Mouse (Mus musculus) hindbrain, embryonic 11.5 days (tissue): Measurements from ENCODE around the gene Ep400. TPM values are rescaled to one million over a fixed set of nuclear protein-coding genes. Genes with fewer than 3 reads are reported as not detected.
A peak's percentile ranks its signal among the peaks of the same experiment; 100 is the strongest.

ENCODE experiments used
- ATAC-seq: fragments of 200-750 bp; cut with Nextera tagmentation; 2 replicates; pipeline ENCODE4 v1.8.0; 2017; ENCODE audit warnings: mild to moderate bottlenecking, moderate TSS enrichment, moderate library complexity; ENCODE audit not compliant: low FRiP score
- DNase-seq: peaks from one replicate; pipeline ENCODE4 v3.0.0-alpha.2; 2015; ENCODE audit warnings: low spot score
- H3K27ac ChIP-seq: fragments of 300-500 bp; sonication (generic); 2 replicates; pipeline ENCODE4 v1.5.1; 2014; ENCODE audit warnings: mild to moderate bottlenecking, low read depth, low read length
- H3K27me3 ChIP-seq: fragments of 300-500 bp; sonication (generic); 2 replicates; pipeline ENCODE4 v1.6.1; 2014; ENCODE audit warnings: mild to moderate bottlenecking, low read length, moderate library complexity, mixed read lengths; ENCODE audit not compliant: control insufficient read depth, insufficient read depth
- H3K36me3 ChIP-seq: fragments of 300-500 bp; sonication (generic); 2 replicates; pipeline ENCODE4 v1.6.1; 2014; ENCODE audit warnings: mild to moderate bottlenecking, low read length, moderate library complexity, mixed read lengths; ENCODE audit not compliant: control insufficient read depth, insufficient read depth
- H3K4me1 ChIP-seq: fragments of 300-500 bp; sonication (generic); replicated peaks from 2 replicates; pipeline ENCODE4 v1.6.1; 2014; ENCODE audit warnings: low read length, mixed read lengths; ENCODE audit not compliant: control insufficient read depth, insufficient read depth
- H3K4me2 ChIP-seq: fragments of 300-500 bp; sonication (generic); replicated peaks from 2 replicates; pipeline ENCODE4 v1.6.1; 2014; ENCODE audit warnings: mild to moderate bottlenecking, low read depth, low read length
- H3K4me3 ChIP-seq: fragments of 300-500 bp; sonication (generic); 2 replicates; pipeline ENCODE4 v1.5.1; 2014; ENCODE audit warnings: low read depth, low read length
- H3K9ac ChIP-seq: fragments of 300-500 bp; sonication (generic); 2 replicates; pipeline ENCODE4 v1.6.1; 2014; ENCODE audit warnings: low read depth, low read length
- H3K9me3 ChIP-seq: fragments of 300-500 bp; sonication (generic); 2 replicates; pipeline ENCODE4 v1.6.1; 2016; ENCODE audit warnings: low read length; ENCODE audit not compliant: control insufficient read depth
- WGBS: fragments of 180-500 bp; shearing (Covaris S2); extraction: QIAGEN DNeasy Blood & Tissue Kit; methylation state at CpG from one replicate; pipeline ENCODE4 v1.1.7; 2014; 5-methylcytosine and 5-hydroxymethylcytosine counted together
- polyA plus RNA-seq: library from polyadenylated mRNA; unstranded; fragments of >200 nt; fragmentation: Nextera tagmentation; extraction: Ambion mirVana; gene quantifications from 2 replicates; pipeline ENCODE4 v1.2.1, GENCODE M21; 2014

Gene Ep400
- 42.1 and 49.7 TPM in 2 replicates for polyA plus RNA-seq

GRCm38 (mm10) chr5:110770448-110771158 lies at the start of gene Ep400:
TSS of gene Ep400 (minus strand) at chr5:110770717.
- peaks cover 6% of the 10 kb centered on the region for H3K36me3 ChIP-seq
- no peaks in the 10 kb centered on the region for H3K27me3 ChIP-seq
- peak; percentile 98 for ATAC-seq
- peak within 1 kb of the TSS; percentile 94 for H3K27ac ChIP-seq
- peak within 1 kb of the TSS; percentile 92 for H3K9ac ChIP-seq
- no peaks in the 10 kb centered on the region for H3K9me3 ChIP-seq
- peak; percentile 99 for DNase-seq
- H3K4me3 ChIP-seq: peak within 1 kb of the TSS; percentile 94
- H3K4me2 ChIP-seq: peak within 1 kb of the TSS; percentile 44
- H3K4me1 ChIP-seq: peaks cover 6% of the 10 kb centered on the region; the same call in 1 of the 2 replicates
- under 1% methylated on average over 83 of the region's 83 CpGs for WGBS

GRCm38 (mm10) chr5:110809667-110810325 lies 39.3 kb upstream of the Ep400 start, which contains the start of gene Ulk1:
TSS of gene Ulk1 (minus strand) at chr5:110810097.
- Histone ChIP-seq H3K27me3 (no peaks in the 10 kb centered on the region), H3K27ac (peak within 1 kb of the TSS; percentile 76), H3K9me3 (no peaks in the 10 kb centered on the region), H3K4me2 (peak within 1 kb of the TSS; percentile 97), H3K4me3 (peak within 1 kb of the TSS; percentile 85), H3K4me1 (peaks cover 6% of the 10 kb centered on the region; the same call in 1 of the 2 replicates), H3K9ac (peak within 1 kb of the TSS; percentile 94), H3K36me3 (no peaks in the 10 kb centered on the region)
- under 1% methylated on average over 60 of the region's 80 CpGs for WGBS
- ATAC-seq: peak; percentile 94
- DNase-seq: peak; percentile 99

- Histone ChIP-seq H3K27me3 (no peaks in the 10 kb centered on the region), H3K4me2 (peak overlapping the region; percentile 97), H3K9me3 (no peaks in the 10 kb centered on the region), H3K36me3 (no peaks in the 10 kb centered on the region), H3K27ac (peak overlapping the region; percentile 76; the same call in 1 of the 2 replicates), H3K4me1 (peaks cover 6% of the 10 kb centered on the region; the same call in 1 of the 2 replicates), H3K9ac (peak overlapping the region; percentile 94), H3K4me3 (peak overlapping the region; percentile 85)
- ATAC-seq (no peak; the same call in 1 of the 2 replicates), DNase-seq (peak; percentile 54)
- WGBS: 2% methylated on average over 25 of the region's 27 CpGs
Observed at GRCm38 (mm10) chr5:110808821-110809666, 38.5 kb upstream of the Ep400 start.

DNA sequence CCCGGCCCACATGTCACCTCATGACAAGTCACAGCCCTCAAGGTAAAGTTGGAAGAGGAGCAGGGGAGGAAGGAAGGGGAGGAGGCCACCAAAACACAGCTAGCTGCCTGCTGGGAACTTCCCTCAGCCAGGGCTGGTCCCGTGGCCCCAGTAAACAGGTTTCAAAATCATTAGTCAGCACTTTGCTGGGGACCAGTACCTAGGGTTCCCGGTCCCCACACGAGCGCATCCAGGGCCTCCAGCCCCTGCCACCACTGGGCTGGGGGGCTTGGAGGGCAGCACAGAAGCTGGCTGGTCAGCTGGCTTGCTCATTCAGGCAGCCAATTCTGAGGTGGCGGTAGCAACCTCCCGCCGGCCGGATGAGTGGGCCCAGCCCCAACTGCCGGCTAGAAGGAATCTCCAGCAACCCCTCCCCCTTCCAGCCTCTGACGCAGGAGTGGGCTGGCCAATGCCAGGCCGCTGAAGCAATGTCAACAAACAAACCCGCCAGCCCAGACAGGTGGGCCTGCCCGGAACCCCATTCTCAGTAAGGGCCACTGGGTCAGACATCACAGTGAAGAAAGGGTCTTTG lies 37.6 kb upstream of the Ep400 start:
- H3K9ac ChIP-seq: peak overlapping the region; percentile 52
- DNase-seq (peak; percentile 85), ATAC-seq (peak; percentile 56)
- no peaks in the 10 kb centered on the region for H3K36me3 ChIP-seq
- peak overlapping the region; percentile 85 for H3K4me3 ChIP-seq
- H3K9me3 ChIP-seq: no peaks in the 10 kb centered on the region
- no peaks in the 10 kb centered on the region for H3K27me3 ChIP-seq
- H3K4me1 ChIP-seq: peaks cover 6% of the 10 kb centered on the region; the same call in 1 of the 2 replicates
- H3K27ac ChIP-seq: no peak overlapping the region
- peak overlapping the region; percentile 97 for H3K4me2 ChIP-seq
- 3% methylated on average over 14 of the region's 14 CpGs for WGBS

DNA sequence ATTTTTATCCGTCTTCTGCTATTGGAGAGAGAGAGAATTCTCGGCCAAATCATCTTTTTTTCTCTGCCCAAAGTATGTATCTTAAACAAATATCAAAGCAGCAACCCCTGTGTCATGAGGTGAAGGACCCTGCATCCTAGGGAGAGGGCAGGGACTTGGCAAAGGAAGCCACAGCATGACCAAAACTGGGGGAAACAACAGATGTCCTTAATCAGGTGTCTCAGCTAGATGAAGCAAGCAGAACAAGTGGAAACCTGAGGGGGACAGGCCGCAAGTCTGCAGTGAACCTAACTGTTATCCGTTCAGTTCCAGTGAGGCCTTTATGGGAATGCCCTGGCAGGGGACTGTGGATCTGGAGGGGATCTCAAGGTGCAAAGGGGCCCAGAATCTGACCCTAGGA lies 36.9 kb upstream of the Ep400 start:
- Histone ChIP-seq H3K4me3 (no peak overlapping the region), H3K4me2 (peak overlapping the region; percentile 97), H3K4me1 (peaks cover 6% of the 10 kb centered on the region; the same call in 1 of the 2 replicates), H3K27ac (no peak overlapping the region), H3K9ac (no peak overlapping the region), H3K27me3 (no peaks in the 10 kb centered on the region), H3K36me3 (no peaks in the 10 kb centered on the region), H3K9me3 (no peaks in the 10 kb centered on the region)
- ATAC-seq (no peak), DNase-seq (no peak)
- WGBS: 87% methylated on average over 4 of the region's 4 CpGs

- ATAC-seq (no peak), DNase-seq (no peak)
- no peaks in the 10 kb centered on the region for H3K36me3 ChIP-seq
- no peak overlapping the region for H3K9ac ChIP-seq
- H3K9me3 ChIP-seq: no peaks in the 10 kb centered on the region
- H3K4me1 ChIP-seq: peaks cover 6% of the 10 kb centered on the region; the same call in 1 of the 2 replicates
- H3K4me3 ChIP-seq: no peak overlapping the region; the same call in 1 of the 2 replicates
- H3K27me3 ChIP-seq: no peaks in the 10 kb centered on the region
- no peak overlapping the region for H3K4me2 ChIP-seq
- H3K27ac ChIP-seq: no peak overlapping the region
- WGBS: 77% methylated on average over 1 of the region's 1 CpGs
Observed at GRCm38 (mm10) chr5:110806676-110807075, 36.2 kb upstream of the Ep400 start.

GRCm38 (mm10) chr5:110806154-110806553 lies 35.6 kb upstream of the Ep400 start:
- no peak for DNase-seq
- Histone ChIP-seq H3K4me1 (peaks cover 6% of the 10 kb centered on the region; the same call in 1 of the 2 replicates), H3K36me3 (no peaks in the 10 kb centered on the region), H3K4me2 (no peak overlapping the region), H3K4me3 (no peak overlapping the region), H3K9me3 (no peaks in the 10 kb centered on the region), H3K27me3 (no peaks in the 10 kb centered on the region), H3K9ac (no peak overlapping the region), H3K27ac (no peak overlapping the region)
- no peak for ATAC-seq
- 90% methylated on average over 4 of the region's 4 CpGs for WGBS
